Mouse (Mus musculus): ENCODE measurements at regions not wholly inside any gene's neighbourhood (a gene's known extent, or its start where the extent isn't known, plus 50 kb on each side); places are given as distances from the start of the nearest gene placed in this dataset.

DNA sequence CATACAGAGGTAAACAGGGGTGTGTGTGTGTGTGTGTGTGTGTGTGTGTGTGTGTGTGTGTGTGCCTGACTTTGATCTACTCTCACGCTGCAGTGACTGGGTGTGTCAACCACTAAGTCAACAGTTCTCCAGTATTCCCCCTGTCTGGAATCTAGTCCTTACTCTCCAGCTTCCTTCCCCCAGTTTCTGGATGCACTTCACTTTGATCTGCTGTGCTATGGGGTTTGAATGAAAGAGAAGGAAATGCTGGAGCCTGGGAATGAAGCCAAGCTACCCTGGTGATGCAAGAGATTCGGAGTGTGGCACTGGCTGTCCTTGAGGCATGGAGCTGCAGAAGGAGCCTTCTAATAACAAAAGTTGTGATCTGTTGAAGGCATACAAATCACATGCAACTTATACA is 97.1 kb upstream of the Foxq1 start:
- TF ChIP-seq CTCF (IDR thresholded peaks at IDR 0.05; ENCODE audit: borderline replicate concordance, insufficient read depth, low read length) (no peak), POLR2A (IDR thresholded peaks at IDR 0.05; ENCODE audit: low read depth, low read length) (no peak)
